Mouse (Mus musculus): ENCODE data around the gene Olfr78. TPM values are rescaled to one million over a fixed set of nuclear protein-coding genes. Genes with fewer than 3 reads are reported as not detected.

Olfr78 gene
- total RNA-seq (2015) (not detected in 2 replicates), total RNA-seq (2017) (not detected in 2 replicates)

DNA sequence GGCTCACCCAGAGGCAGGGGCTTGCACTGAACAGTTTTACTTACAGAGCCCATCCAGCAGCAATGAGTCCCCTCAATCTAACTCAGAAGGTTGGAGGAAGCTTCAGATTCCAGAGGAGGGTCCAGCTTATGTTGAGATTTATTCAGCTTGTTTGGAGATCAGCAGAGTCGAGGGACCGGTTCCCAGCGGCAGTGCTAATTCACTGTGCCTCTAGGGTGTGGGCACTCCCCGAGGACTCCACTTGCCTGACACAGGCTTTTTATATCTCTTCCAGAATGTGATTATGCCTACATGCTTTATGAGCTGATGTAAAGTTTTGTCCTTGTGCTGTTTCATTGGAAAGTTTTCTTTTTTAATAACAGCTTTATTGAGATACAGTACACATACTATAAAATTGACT, at the start of gene Olfr78, which contains the start of gene Olfr560:
TSS of gene Olfr78 (minus strand) at position 206 of the 400 bp plus-strand sequence.
TSS of gene Olfr560 (minus strand) at position 101 of the 400 bp plus-strand sequence.
- ATAC-seq (ENCODE audit: poor library complexity, severe bottlenecking) = no peak

DNA sequence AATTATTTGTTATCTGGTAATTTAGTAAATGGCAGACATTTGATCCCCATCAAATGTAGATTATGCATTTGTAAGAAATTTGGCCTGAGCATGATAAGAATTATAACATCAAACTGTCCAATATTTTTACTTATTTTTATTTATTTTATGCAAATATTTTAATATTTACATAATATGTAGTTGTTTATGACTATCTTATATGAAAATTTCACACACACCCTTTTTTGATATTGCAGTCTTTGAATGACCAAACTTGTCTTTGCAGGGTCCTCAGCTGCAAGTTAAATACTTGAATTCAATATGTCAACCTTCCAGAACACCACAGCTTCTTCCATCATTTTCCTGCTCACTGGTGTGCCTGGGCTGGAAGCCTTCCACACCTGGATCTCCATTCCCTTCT, 43.9 kb upstream of the Olfr78 start, which contains the start of gene Olfr564:
TSS of gene Olfr564 (plus strand) at position 301 of the 400 bp plus-strand sequence.
- no peak for ATAC-seq (ENCODE audit: poor library complexity, severe bottlenecking)

DNA sequence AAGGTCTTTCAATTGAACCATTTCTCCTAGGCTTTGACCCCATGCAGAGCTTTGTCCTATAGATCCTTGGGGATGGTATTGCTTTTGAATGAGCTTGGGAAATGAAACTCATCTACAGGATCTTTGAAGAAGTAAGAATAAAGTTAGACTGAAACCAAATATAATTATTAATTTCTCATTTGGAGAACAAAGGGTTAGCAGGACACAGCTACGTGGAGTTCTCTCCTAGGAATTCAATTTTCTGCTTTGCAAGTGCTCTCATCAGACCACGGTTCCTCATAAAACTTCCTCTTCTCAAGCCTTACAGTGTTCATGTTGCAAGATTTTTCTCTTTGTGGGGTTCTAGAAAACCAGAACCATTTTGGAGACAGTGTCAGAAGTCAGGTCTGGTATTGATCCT, 11.7 kb upstream of the Olfr78 start, which contains the start of gene Olfr561:
TSS of gene Olfr561 (plus strand) at position 301 of the 400 bp plus-strand sequence.
- ATAC-seq (ENCODE audit: poor library complexity, severe bottlenecking) = no peak

DNA sequence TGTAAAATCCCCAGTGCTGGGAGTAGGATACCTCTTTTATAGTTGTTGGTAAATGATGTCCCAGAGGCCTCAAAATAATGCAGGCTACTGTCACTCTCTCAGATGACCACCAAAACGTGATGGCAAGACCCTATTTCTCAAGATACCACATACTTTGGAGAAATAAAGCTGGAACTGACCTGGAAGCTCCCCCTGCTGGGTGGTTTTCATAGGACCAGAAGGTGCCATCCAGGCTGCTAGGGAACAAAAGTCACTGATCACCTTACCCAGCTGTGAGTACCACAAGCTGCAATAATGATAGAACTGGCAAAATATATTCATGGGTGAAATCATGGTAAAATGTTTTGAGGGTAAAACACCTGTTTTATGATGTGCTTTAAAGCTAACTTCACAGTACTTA, 7.2 kb downstream of the Olfr78 start:
- no peak for ATAC-seq (ENCODE audit: poor library complexity, severe bottlenecking)

DNA sequence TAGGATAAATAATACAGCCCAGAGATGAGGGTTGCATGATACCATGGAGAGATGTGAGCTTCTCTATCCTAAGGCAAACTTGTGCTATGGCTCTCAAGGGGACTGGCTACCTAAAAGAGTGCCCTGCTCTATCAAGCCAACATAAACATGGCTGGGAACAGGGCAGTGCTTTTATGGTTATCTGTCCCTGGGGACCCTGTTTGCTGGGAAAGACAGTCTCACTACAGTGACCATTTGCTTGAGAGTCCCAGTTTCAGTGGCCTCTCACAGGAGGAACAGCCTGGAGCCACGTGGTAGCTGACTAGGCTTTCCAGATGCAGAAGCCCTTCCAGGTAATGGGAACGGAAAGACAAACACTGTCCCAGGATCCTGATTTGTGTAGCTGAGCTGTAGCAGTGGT, 21.6 kb downstream of the Olfr78 start:
- no peak for ATAC-seq (ENCODE audit: poor library complexity, severe bottlenecking)

DNA sequence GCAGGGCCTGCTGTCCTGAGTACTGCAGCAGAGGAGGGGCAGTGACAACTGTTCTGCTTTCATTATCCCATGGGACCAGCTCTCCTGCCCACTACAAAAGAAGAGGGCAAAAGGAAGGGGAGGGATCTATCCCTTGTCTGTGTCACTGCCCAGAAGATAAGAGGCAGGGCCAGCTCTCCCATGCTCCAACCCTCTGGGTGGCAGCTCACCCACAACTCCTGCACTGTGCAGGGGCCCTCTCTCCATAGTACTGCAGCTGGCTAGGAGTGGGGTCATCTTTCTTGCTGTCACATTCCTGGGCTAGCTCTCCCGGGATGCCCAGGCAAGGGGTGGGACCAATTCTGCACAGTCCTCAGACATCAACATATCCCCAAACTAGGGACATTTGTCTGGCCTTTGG, 25.5 kb downstream of the Olfr78 start:
- no peak for ATAC-seq (ENCODE audit: poor library complexity, severe bottlenecking)

DNA sequence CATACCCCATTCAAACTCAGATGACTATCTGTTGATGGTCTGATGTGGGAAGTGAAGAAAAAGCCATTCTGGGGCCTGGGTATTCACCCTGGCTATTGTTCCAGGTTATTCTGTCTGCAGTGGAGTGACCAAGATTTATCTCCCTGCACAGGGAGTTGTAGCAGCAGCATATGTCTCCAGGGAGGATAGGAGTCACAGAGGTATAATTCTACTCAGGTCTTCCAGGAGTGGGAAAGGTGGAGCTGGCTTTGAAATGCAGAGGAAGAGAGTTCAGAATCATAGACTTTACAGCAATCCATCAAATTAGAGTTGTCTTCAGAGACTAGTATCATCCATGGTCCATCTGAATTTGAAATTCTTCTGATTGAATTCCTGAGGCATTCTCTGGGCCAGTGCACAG, 31.9 kb downstream of the Olfr78 start, which contains the start of gene Olfr559:
TSS of gene Olfr559 (minus strand) at position 101 of the 400 bp plus-strand sequence.
- ATAC-seq (ENCODE audit: poor library complexity, severe bottlenecking) = no peak

DNA sequence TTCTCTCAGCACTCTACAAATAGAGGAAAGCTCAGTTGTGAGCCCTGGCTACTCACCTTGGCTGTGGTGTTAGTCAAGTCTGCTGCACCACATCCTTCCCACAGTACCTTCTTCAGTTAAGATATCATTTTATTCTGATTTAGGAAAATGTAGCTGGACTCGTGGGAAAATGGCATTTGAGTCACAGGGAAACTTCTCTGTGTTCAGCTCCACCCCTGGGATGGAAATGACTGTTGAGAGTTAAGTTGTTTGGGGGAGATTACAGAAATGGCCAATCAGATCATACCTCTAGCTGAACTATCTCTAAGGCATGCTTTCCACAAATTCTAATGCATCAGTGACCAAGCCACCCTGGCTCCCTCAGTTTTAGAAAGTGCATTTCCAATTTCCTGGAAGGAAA, 40.3 kb downstream of the Olfr78 start, which contains the start of gene Olfr33:
TSS of gene Olfr33 (minus strand) at position 101 of the 400 bp plus-strand sequence.
- no peak for ATAC-seq (ENCODE audit: poor library complexity, severe bottlenecking)

DNA sequence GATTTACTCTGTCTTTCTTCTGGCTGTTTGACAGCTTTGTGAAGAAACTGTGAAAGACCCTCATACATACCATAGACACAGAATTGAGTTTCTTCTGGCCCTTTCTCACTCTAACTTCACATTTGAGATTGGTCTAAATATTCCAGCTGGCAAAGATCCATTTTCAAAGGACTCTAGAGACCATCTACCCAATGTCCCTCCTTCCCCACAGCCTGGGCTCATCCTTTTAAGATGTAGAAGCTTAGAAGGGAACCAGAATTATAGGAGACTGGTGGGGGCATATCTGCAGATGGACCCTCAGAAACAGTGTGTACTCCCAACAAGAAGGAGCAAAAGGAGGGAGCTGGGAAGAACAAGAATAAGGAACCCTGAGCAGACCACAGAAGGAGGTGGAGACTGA, 57.4 kb downstream of the Olfr78 start, which contains the start of gene Olfr558:
TSS of gene Olfr558 (plus strand) at position 301 of the 400 bp plus-strand sequence.
- no peak for ATAC-seq (ENCODE audit: poor library complexity, severe bottlenecking)

DNA sequence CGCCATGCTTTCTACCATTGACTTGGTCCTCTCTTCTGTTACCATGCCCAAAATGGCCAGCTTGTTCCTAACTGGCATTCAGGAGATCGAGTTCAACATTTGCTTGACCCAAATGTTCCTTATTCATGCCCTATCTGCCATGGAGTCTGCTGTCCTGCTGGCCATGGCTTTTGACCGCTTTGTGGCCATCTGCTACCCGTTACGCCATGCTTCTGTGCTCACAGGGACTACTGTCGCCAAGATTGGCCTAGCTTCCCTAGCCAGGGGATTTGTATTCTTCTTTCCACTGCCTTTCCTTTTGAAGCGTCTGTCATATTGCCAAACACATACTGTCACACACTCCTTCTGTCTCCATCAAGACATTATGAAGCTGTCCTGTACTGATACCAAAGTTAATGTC, 60.8 kb downstream of the Olfr78 start:
- ATAC-seq (ENCODE audit: poor library complexity, severe bottlenecking) = no peak

DNA sequence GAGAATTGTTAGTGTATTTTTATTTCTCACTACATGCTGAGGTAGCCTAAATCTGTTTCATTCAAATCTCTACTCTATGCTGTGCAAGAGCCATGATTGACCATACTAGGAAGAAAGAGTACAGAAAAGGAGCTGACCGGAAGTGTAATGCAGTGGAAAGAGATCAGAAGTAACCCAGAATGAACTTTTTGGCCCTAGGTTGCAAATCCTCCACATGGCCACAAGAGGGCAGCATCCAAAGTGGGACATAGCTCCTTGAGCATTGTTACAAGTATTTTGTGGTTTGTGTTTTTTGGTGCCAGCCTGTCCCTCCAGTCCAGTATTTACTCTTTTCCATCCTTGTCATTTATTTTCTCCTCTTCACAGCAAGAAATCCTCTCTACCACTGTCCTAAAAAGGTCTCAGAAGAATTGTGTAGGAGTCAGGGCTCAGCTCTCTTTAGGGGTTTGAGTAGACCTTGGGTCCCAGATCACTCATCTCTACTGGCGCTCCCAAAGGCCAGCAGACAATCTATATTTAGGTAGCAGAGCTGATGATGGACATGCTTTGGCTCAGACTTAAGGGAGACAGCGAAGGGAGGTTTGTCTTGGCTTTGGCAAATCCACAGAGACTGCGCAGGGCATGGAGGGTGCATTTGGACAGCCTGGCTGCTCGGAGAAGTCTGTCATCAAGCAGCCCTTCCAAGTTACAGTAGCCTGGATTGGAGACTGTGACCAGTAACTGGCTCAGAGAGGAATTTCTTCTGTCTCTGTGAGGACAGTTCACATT, 63.7 kb downstream of the Olfr78 start, which contains the start of gene Olfr557:
TSS of gene Olfr557 (plus strand) at position 553 of the 768 bp plus-strand sequence.
- ATAC-seq (ENCODE audit: poor library complexity, severe bottlenecking) = peak; percentile 89

Other genes with a start within 250 kb of the Olfr78 start
Only the 30 nearest of the 31 such genes appear.
- not detected in 2 replicates for gene Olfr547, start 224.7 kb downstream of the Olfr78 start, total RNA-seq (2015)
- gene Olfr547, start 224.7 kb downstream of the Olfr78 start, total RNA-seq (2017) = not detected in 2 replicates
- gene Olfr548-ps1, start 218.6 kb downstream of the Olfr78 start, total RNA-seq (2015) = not detected in 2 replicates
- not detected in 2 replicates for gene Olfr548-ps1, start 218.6 kb downstream of the Olfr78 start, total RNA-seq (2017)
- not detected in 2 replicates for gene Olfr549, start 209.6 kb downstream of the Olfr78 start, total RNA-seq (2015)
- not detected in 2 replicates for gene Olfr549, start 209.6 kb downstream of the Olfr78 start, total RNA-seq (2017)
- gene Trim21, start 194.0 kb downstream of the Olfr78 start, total RNA-seq (2015) = 14.9 and 16.5 TPM in 2 replicates
- 31.4 and 53.9 TPM in 2 replicates for gene Trim21, start 194.0 kb downstream of the Olfr78 start, total RNA-seq (2017)
- gene Olfr550, start 188.0 kb downstream of the Olfr78 start, total RNA-seq (2015) = 0.45 TPM in 1 of 2 replicates, not detected in the other
- not detected in 2 replicates for gene Olfr550, start 188.0 kb downstream of the Olfr78 start, total RNA-seq (2017)
- not detected in 2 replicates for gene Olfr551, start 167.6 kb downstream of the Olfr78 start, total RNA-seq (2015)
- not detected in 2 replicates for gene Olfr551, start 167.6 kb downstream of the Olfr78 start, total RNA-seq (2017)
- not detected in 2 replicates for gene Olfr552, start 161.7 kb downstream of the Olfr78 start, total RNA-seq (2015)
- not detected in 2 replicates for gene Olfr552, start 161.7 kb downstream of the Olfr78 start, total RNA-seq (2017)
- gene Olfr553, start 141.3 kb downstream of the Olfr78 start, total RNA-seq (2015) = not detected in 2 replicates
- gene Olfr553, start 141.3 kb downstream of the Olfr78 start, total RNA-seq (2017) = not detected in 2 replicates
- not detected in 2 replicates for gene Olfr554, start 121.0 kb downstream of the Olfr78 start, total RNA-seq (2015)
- not detected in 2 replicates for gene Olfr554, start 121.0 kb downstream of the Olfr78 start, total RNA-seq (2017)
- not detected in 2 replicates for gene Olfr555, start 100.6 kb downstream of the Olfr78 start, total RNA-seq (2015)
- gene Olfr555, start 100.6 kb downstream of the Olfr78 start, total RNA-seq (2017) = not detected in 2 replicates
- not detected in 2 replicates for gene Olfr556, start 94.6 kb downstream of the Olfr78 start, total RNA-seq (2015)
- not detected in 2 replicates for gene Olfr556, start 94.6 kb downstream of the Olfr78 start, total RNA-seq (2017)
- 3.5 and 3.7 TPM in 2 replicates for gene Trim68, start 72.1 kb downstream of the Olfr78 start, total RNA-seq (2015)
- 2.9 and 3.4 TPM in 2 replicates for gene Trim68, start 72.1 kb downstream of the Olfr78 start, total RNA-seq (2017)
- gene Olfr557, start 63.6 kb downstream of the Olfr78 start, total RNA-seq (2015) = not detected in 2 replicates
- gene Olfr557, start 63.6 kb downstream of the Olfr78 start, total RNA-seq (2017) = not detected in 2 replicates
- not detected in 2 replicates for gene Olfr558, start 57.3 kb downstream of the Olfr78 start, total RNA-seq (2015)
- gene Olfr558, start 57.3 kb downstream of the Olfr78 start, total RNA-seq (2017) = not detected in 2 replicates
- gene Olfr33, start 40.4 kb downstream of the Olfr78 start, total RNA-seq (2015) = not detected in 2 replicates
- gene Olfr33, start 40.4 kb downstream of the Olfr78 start, total RNA-seq (2017) = not detected in 2 replicates
- not detected in 2 replicates for gene Olfr559, start 32.0 kb downstream of the Olfr78 start, total RNA-seq (2015)
- gene Olfr559, start 32.0 kb downstream of the Olfr78 start, total RNA-seq (2017) = not detected in 2 replicates
- not detected in 2 replicates for gene Olfr560, start 105 bp downstream of the Olfr78 start, total RNA-seq (2015)
- gene Olfr560, start 105 bp downstream of the Olfr78 start, total RNA-seq (2017) = not detected in 2 replicates
- not detected in 2 replicates for gene Olfr561, start 11.8 kb upstream of the Olfr78 start, total RNA-seq (2015)
- not detected in 2 replicates for gene Olfr561, start 11.8 kb upstream of the Olfr78 start, total RNA-seq (2017)
- gene Olfr564, start 44.0 kb upstream of the Olfr78 start, total RNA-seq (2015) = not detected in 2 replicates
- gene Olfr564, start 44.0 kb upstream of the Olfr78 start, total RNA-seq (2017) = not detected in 2 replicates
- not detected in 2 replicates for gene Olfr566, start 99.3 kb upstream of the Olfr78 start, total RNA-seq (2015)
- not detected in 2 replicates for gene Olfr566, start 99.3 kb upstream of the Olfr78 start, total RNA-seq (2017)
- gene Olfr568, start 117.7 kb upstream of the Olfr78 start, total RNA-seq (2015) = not detected in 2 replicates
- gene Olfr568, start 117.7 kb upstream of the Olfr78 start, total RNA-seq (2017) = not detected in 2 replicates
- not detected in 2 replicates for gene Olfr569, start 131.4 kb upstream of the Olfr78 start, total RNA-seq (2015)
- not detected in 2 replicates for gene Olfr569, start 131.4 kb upstream of the Olfr78 start, total RNA-seq (2017)
- not detected in 2 replicates for gene Olfr570, start 135.1 kb upstream of the Olfr78 start, total RNA-seq (2015)
- not detected in 2 replicates for gene Olfr570, start 135.1 kb upstream of the Olfr78 start, total RNA-seq (2017)
- not detected in 2 replicates for gene Olfr571, start 158.1 kb upstream of the Olfr78 start, total RNA-seq (2015)
- gene Olfr571, start 158.1 kb upstream of the Olfr78 start, total RNA-seq (2017) = not detected in 2 replicates
- gene Olfr572, start 164.9 kb upstream of the Olfr78 start, total RNA-seq (2015) = not detected in 2 replicates
- gene Olfr572, start 164.9 kb upstream of the Olfr78 start, total RNA-seq (2017) = not detected in 2 replicates
- gene Olfr573-ps1, start 183.1 kb upstream of the Olfr78 start, total RNA-seq (2015) = not detected in 2 replicates
- gene Olfr573-ps1, start 183.1 kb upstream of the Olfr78 start, total RNA-seq (2017) = not detected in 2 replicates
- gene Olfr574, start 189.0 kb upstream of the Olfr78 start, total RNA-seq (2015) = not detected in 2 replicates
- gene Olfr574, start 189.0 kb upstream of the Olfr78 start, total RNA-seq (2017) = not detected in 2 replicates
- gene Olfr575, start 199.3 kb upstream of the Olfr78 start, total RNA-seq (2015) = not detected in 2 replicates
- gene Olfr575, start 199.3 kb upstream of the Olfr78 start, total RNA-seq (2017) = not detected in 2 replicates
- gene Olfr576, start 203.2 kb upstream of the Olfr78 start, total RNA-seq (2015) = not detected in 2 replicates
- gene Olfr576, start 203.2 kb upstream of the Olfr78 start, total RNA-seq (2017) = not detected in 2 replicates
- gene Olfr577, start 216.5 kb upstream of the Olfr78 start, total RNA-seq (2015) = not detected in 2 replicates
- not detected in 2 replicates for gene Olfr577, start 216.5 kb upstream of the Olfr78 start, total RNA-seq (2017)

Data from megakaryocyte, adult 5-6 weeks (primary cell).